Mouse (Mus musculus) embryonic facial prominence, embryonic 12.5 days (tissue): ENCODE data around the gene Nhsl2. TPM values are rescaled to one million over a fixed set of nuclear protein-coding genes. Genes with fewer than 3 reads are reported as not detected.

Source experiments
- ATAC-seq: fragments of 200-750 bp; cut with Nextera tagmentation; 2 replicates; pipeline ENCODE4 v1.8.0; 2017; ENCODE audit not compliant: insufficient number of reproducible peaks, insufficient read depth, low FRiP score, low TSS enrichment
- H3K27ac ChIP-seq: fragments of 300-500 bp; sonication (generic); 2 replicates; pipeline ENCODE4 v1.5.1; 2016; ENCODE audit warnings: mild to moderate bottlenecking
- H3K27me3 ChIP-seq: fragments of 300-500 bp; sonication (generic); 2 replicates; pipeline ENCODE4 v1.6.1; 2016; ENCODE audit warnings: mild to moderate bottlenecking, moderate library complexity
- H3K36me3 ChIP-seq: fragments of 300-500 bp; sonication (generic); 2 replicates; pipeline ENCODE4 v1.6.1; 2016; ENCODE audit warnings: mild to moderate bottlenecking
- H3K4me1 ChIP-seq: fragments of 300-500 bp; sonication (generic); 2 replicates; pipeline ENCODE4 v1.6.1; 2016
- H3K4me2 ChIP-seq: fragments of 300-500 bp; sonication (generic); replicated peaks from 2 replicates; pipeline ENCODE4 v1.6.1; 2016; ENCODE audit warnings: mild to moderate bottlenecking, moderate library complexity
- H3K4me3 ChIP-seq: fragments of 300-500 bp; sonication (generic); 2 replicates; pipeline ENCODE4 v1.5.1; 2016; ENCODE audit warnings: mild to moderate bottlenecking
- H3K9ac ChIP-seq: fragments of 300-500 bp; sonication (generic); 2 replicates; pipeline ENCODE4 v1.6.1; 2016; ENCODE audit warnings: mild to moderate bottlenecking, moderate library complexity
- H3K9me3 ChIP-seq: fragments of 300-500 bp; sonication (generic); 2 replicates; pipeline ENCODE4 v1.6.1; 2016; ENCODE audit warnings: mild to moderate bottlenecking, moderate library complexity
- WGBS: fragments of 180-500 bp; shearing (Covaris S2); methylation state at CpG from one replicate; pipeline ENCODE4 v1.1.7; 2016; 5-methylcytosine and 5-hydroxymethylcytosine counted together
- polyA plus RNA-seq: library from polyadenylated mRNA; unstranded; fragments of >200 nt; fragmentation: Nextera tagmentation; extraction: Ambion mirVana; gene quantifications from 2 replicates; pipeline ENCODE4 v1.2.1, GENCODE M21; 2016

The Nhsl2 gene
- polyA plus RNA-seq, 1 experiment from 2014 or later, result 20.1 TPM

DNA sequence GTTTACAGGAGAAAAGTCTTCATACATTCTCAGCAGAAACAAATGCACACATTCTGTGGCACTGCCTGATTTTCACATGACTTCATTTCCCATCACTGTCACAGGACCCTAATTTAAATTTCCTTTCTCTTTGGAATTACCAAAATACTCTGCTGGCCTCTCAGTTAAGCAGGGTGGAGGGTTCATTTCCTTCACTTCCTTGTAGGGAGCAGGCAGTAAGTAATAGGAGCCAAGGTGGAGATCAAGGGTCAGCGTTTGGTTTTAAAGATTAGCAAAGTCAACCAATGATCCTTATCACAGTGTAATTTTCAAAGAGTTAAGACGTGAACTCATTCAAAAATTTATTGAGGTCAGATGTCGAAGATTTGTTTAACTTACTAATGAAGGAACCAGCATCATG, 175.8 kb downstream of the Nhsl2 start:
- WGBS, result 44% methylated on average over 3 of the region's 3 CpGs
- no peak for ATAC-seq

DNA sequence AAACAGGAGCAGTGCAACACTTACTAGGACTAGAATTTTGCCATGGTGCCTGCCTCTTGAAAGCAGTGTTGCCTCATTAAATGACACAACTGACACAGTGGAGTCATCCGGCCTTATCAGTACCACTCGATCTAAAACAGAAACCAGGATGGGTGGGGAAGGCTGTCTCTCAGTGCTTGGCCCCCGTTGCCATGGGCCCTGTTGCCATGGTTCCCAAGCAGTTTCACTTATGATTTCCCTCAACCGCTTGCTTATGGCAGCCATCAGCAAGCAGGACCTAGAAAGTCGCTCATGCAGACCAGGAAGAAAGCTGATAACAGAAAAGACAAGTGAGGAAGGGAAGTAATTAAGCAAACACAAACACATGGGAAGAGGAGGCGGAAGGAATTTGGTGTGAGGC, 182.7 kb downstream of the Nhsl2 start:
- Histone ChIP-seq H3K4me2 (no peak overlapping the region), H3K4me1 (no peaks in the 10 kb centered on the region), H3K4me3 (no peak overlapping the region), H3K36me3 (no peaks in the 10 kb centered on the region), H3K9ac (no peak overlapping the region), H3K27ac (no peak overlapping the region), H3K27me3 (peaks cover 5% of the 10 kb centered on the region; the same call in 1 of the 2 replicates), H3K9me3 (no peaks in the 10 kb centered on the region)
- ATAC-seq, result no peak
- WGBS, result 53% methylated on average over 6 of the region's 6 CpGs

More for the DNA sequence above, 175.8 kb downstream of the Nhsl2 start:
- no peak overlapping the region for H3K4me3 ChIP-seq
- no peak overlapping the region for H3K9ac ChIP-seq
- no peaks in the 10 kb centered on the region for H3K4me1 ChIP-seq
- no peak overlapping the region for H3K4me2 ChIP-seq
- peaks cover 15% of the 10 kb centered on the region for H3K27me3 ChIP-seq
- H3K36me3 ChIP-seq, result no peaks in the 10 kb centered on the region
- H3K9me3 ChIP-seq, result no peaks in the 10 kb centered on the region
- H3K27ac ChIP-seq, result no peak overlapping the region

DNA sequence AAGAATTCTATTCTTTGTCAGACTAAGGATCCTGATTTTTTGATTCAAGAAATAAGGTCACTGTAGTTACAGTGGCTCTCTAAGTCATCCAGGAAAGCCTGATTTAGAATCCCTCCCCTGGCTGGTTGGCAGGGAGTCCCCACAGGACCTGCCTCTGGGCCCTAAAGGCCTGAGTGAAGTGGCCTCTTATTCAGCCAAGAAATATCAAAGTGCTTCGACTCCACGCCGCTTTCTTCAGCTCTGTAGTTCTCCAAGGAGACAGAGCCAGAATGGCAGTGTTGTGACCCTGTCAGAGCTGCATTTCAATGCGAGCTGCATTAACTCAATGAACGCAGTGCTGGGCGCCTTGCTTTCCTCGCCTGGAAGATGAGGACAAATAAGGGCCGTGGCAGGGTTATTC, 183.2 kb downstream of the Nhsl2 start:
- Histone ChIP-seq H3K9me3 (no peaks in the 10 kb centered on the region), H3K36me3 (no peaks in the 10 kb centered on the region), H3K9ac (no peak overlapping the region), H3K4me2 (no peak overlapping the region), H3K4me1 (no peaks in the 10 kb centered on the region), H3K4me3 (no peak overlapping the region), H3K27me3 (peaks cover 5% of the 10 kb centered on the region; the same call in 1 of the 2 replicates), H3K27ac (no peak overlapping the region)
- ATAC-seq, result no peak
- 75% methylated on average over 8 of the region's 8 CpGs for WGBS

DNA sequence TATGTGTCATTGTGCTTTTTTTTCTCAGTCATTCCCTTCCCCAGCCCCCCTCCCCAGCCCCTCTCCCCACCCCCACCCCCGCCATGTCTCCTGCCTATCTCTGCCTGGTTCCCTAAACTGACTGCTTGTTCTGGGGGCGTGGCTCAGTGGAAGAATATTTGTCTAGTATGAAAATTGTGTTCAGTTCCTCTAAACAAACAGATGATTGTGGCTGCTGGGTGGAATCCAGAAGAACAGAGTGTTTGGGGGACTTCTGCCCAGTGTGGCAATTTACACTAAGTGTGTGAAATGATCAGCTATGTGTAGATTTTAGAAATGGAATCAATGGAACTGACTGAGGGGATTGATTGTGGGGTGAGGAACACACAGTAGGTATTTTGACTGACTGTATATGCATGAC, 184.4 kb downstream of the Nhsl2 start:
- no peaks in the 10 kb centered on the region for H3K9me3 ChIP-seq

DNA sequence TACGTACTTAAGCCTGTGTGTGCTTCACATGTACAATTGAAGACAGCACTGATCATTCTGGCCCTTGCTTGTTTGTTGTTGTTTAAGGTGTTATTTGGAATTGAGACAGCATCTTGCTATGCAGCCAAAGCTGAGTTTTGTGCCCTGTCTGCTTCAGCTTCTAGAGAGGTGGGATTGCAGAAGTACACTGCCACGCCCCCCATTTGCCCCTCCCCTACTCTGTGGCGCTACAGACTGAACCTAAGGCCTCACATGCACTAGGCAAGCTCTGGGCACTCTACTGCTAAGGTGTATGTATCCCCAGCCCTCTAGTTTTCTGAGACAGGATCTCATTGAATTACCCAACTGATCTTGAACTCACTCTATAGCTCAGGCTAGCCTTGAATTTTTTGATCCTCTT, 186.5 kb downstream of the Nhsl2 start:
- ATAC-seq, result no peak
- H3K27ac ChIP-seq, result no peak overlapping the region
- no peak overlapping the region for H3K4me3 ChIP-seq
- 52% methylated on average over 3 of the region's 3 CpGs for WGBS
- H3K4me2 ChIP-seq, result no peak overlapping the region
- no peak overlapping the region for H3K9ac ChIP-seq
- no peaks in the 10 kb centered on the region for H3K9me3 ChIP-seq
- H3K27me3 ChIP-seq, result peaks cover 9% of the 10 kb centered on the region
- H3K4me1 ChIP-seq, result no peaks in the 10 kb centered on the region
- H3K36me3 ChIP-seq, result no peaks in the 10 kb centered on the region

More for the DNA sequence above, 184.4 kb downstream of the Nhsl2 start:
- ATAC-seq, result no peak
- Histone ChIP-seq H3K4me2 (no peak overlapping the region), H3K4me1 (no peaks in the 10 kb centered on the region), H3K9ac (no peak overlapping the region), H3K4me3 (no peak overlapping the region), H3K27ac (no peak overlapping the region), H3K36me3 (no peaks in the 10 kb centered on the region), H3K27me3 (peaks cover 5% of the 10 kb centered on the region; the same call in 1 of the 2 replicates)
- WGBS, result 61% methylated on average over 2 of the region's 2 CpGs

DNA sequence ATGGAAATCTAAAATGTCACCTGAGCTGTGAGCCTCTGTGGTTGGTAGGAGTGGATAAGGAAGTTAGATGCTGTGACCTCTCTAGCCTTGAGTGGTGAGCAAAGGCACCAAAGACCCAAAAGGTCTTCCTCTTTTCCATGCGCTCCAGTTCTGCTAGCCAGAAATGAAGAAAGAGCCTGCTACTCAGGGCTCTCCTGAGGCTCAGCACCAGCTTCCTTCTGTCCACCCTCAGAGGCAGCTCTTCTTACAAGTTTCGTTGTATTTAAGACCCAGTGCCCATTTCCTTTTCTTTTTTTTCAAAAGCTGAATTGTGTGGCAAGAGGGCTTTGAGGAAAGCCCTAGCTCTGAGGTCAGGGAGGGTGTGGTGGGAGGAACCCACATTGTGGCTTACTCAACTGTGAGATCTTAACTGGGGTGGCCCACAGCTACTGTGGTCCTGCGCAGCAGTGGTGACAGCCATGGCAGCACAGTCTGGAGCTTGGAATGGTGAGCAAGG, 187.7 kb downstream of the Nhsl2 start:
- no peak overlapping the region for H3K4me3 ChIP-seq
- peaks cover 9% of the 10 kb centered on the region for H3K27me3 ChIP-seq
- H3K4me1 ChIP-seq, result no peaks in the 10 kb centered on the region
- no peak overlapping the region for H3K9ac ChIP-seq
- no peaks in the 10 kb centered on the region for H3K9me3 ChIP-seq
- no peak overlapping the region for H3K27ac ChIP-seq
- H3K4me2 ChIP-seq, result no peak overlapping the region
- ATAC-seq, result no peak
- no peaks in the 10 kb centered on the region for H3K36me3 ChIP-seq
- WGBS, result 75% methylated on average over 3 of the region's 3 CpGs

DNA sequence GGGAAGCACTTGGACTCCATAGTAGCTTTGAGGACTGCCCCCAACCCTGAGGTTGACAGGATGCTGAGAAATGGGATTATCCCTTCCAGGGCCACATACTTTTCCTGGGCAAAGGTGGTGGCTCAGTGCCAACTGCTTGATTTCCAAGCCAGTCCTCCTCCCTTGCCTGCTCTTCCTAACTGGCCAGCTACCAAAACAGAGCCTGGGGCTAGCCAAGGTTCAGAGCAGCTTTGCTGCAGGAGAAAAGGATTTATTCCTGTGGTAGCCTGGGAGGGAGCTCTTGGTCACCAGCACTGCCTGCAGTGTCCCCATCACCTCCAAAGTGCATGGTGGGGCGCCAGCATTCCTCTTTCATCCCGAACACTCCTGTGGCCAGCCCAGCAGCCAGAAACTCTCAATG, 188.3 kb downstream of the Nhsl2 start:
- 48% methylated on average over 2 of the region's 2 CpGs for WGBS
- Histone ChIP-seq H3K4me2 (no peak overlapping the region), H3K9ac (no peak overlapping the region), H3K36me3 (no peaks in the 10 kb centered on the region), H3K4me1 (no peaks in the 10 kb centered on the region), H3K27me3 (peaks cover 9% of the 10 kb centered on the region), H3K4me3 (no peak overlapping the region), H3K27ac (no peak overlapping the region), H3K9me3 (no peaks in the 10 kb centered on the region)
- no peak for ATAC-seq

DNA sequence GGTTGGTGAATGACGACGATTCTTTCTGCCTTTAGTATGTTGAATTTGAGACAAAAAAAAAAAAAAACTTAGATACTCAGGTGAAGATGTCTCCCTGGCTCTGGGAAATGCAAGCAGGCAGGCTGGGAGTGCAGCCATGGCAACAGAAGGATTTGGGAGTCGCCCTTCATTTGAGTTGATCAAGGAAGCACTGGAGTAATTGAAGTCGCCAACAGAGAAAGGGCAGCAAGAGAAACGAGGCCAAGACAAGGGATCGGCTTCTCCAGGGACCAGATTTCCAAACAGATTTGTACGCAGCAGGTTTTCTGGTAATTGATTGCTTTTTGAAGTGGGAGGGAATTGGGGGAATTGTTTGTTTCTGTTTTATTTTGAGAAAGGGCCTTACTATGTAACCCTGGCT, 192.4 kb downstream of the Nhsl2 start:
- Histone ChIP-seq H3K4me1 (no peaks in the 10 kb centered on the region), H3K4me2 (no peak overlapping the region), H3K4me3 (no peak overlapping the region), H3K9me3 (no peaks in the 10 kb centered on the region), H3K36me3 (no peaks in the 10 kb centered on the region), H3K27ac (no peak overlapping the region), H3K9ac (no peak overlapping the region), H3K27me3 (peaks cover 4% of the 10 kb centered on the region; the same call in 1 of the 2 replicates)
- ATAC-seq, result no peak
- 54% methylated on average over 7 of the region's 7 CpGs for WGBS

DNA sequence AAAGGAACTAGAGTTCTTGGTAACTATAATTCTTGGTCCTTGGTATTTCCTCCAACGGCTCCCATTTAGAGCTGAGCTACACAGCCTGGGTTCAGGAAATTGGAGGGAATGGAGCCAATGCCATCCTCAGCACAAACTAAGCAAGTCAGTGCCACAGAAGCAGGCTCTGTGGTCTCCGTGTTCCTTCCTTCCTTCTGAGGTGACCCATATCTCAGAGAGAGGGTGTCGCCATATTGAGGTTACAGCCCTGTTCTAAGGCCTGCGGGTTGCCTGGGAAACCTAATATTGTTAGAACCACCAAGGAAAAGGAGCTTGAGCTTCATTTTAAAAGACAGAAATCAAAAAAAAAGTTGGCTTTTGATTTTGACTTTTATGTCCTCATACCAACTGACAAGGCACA, 193.2 kb downstream of the Nhsl2 start:
- Histone ChIP-seq H3K4me2 (no peak overlapping the region), H3K27ac (no peak overlapping the region), H3K27me3 (peaks cover 4% of the 10 kb centered on the region; the same call in 1 of the 2 replicates), H3K9ac (no peak overlapping the region), H3K4me3 (no peak overlapping the region), H3K9me3 (no peaks in the 10 kb centered on the region), H3K4me1 (no peaks in the 10 kb centered on the region), H3K36me3 (no peaks in the 10 kb centered on the region)
- no peak for ATAC-seq
- 88% methylated on average over 4 of the region's 4 CpGs for WGBS

DNA sequence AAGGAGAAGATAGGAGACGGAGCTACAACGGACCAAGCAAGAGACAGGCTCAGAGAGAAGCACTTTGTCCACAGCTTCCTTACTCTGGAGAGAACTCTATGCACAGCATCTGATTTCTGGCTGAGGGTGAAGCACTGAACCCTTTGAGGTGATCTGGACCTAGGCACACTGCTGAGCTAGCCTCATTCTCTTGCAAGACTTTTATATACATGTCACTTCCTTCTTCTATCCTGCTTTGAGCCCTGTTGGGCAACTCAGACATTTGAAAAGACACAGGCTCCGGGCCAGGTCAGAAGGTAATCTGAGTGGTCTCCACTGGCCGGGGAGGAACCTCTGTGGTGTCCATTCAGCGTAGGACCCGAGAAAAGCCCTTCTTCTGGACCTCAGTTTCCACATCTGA, 201.4 kb downstream of the Nhsl2 start:
- Histone ChIP-seq H3K27me3 (peaks cover 11% of the 10 kb centered on the region), H3K27ac (no peak overlapping the region), H3K36me3 (no peaks in the 10 kb centered on the region), H3K4me3 (no peak overlapping the region), H3K9ac (no peak overlapping the region), H3K4me2 (no peak overlapping the region), H3K4me1 (no peaks in the 10 kb centered on the region), H3K9me3 (no peaks in the 10 kb centered on the region)
- no peak for ATAC-seq
- WGBS, result 86% methylated on average over 6 of the region's 6 CpGs

DNA sequence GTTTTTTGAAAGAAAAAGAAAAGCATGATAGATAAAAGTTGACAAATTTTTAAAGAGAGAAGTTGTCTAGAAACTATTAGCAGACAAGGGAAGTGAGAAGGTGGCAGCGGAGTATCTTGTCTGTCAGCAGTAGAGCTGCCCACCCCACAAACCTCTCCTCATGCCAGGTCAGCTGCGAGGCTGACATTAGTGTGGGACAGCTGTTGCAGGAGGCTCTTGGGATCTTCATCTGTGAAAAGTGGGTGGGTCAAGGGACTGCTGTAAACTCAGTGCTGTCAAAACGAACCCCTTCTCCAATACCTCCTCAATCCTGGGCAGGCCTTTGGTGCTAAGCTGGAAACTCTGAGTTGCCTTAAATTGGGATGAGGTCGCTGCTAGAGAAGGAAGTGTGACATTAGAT, 202.0 kb downstream of the Nhsl2 start:
- Histone ChIP-seq H3K27me3 (peaks cover 11% of the 10 kb centered on the region), H3K9me3 (no peaks in the 10 kb centered on the region), H3K9ac (no peak overlapping the region), H3K36me3 (no peaks in the 10 kb centered on the region), H3K4me1 (no peaks in the 10 kb centered on the region), H3K4me3 (no peak overlapping the region), H3K27ac (no peak overlapping the region), H3K4me2 (no peak overlapping the region)
- WGBS, result 78% methylated on average over 4 of the region's 4 CpGs
- no peak for ATAC-seq

DNA sequence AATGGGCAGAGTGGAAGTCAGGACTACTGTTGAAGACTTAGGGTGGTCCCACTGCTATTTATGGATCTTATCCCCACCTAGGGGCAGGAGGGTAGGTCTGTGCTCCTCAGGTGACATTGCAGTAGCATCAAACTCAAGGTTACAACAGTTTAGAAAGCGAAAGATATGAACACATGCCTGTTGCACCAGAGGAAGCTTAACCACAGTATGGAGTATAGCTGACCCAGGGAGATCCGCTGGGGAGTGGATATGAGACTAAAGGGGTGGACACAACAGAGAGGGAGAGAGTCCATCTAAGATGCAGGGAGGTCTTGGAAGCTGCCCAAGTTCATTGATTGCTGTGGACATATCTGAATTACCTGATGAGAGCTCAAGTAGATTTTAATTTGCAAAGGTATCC, 204.2 kb downstream of the Nhsl2 start:
- H3K4me2 ChIP-seq, result no peak overlapping the region
- no peaks in the 10 kb centered on the region for H3K4me1 ChIP-seq
- peaks cover 7% of the 10 kb centered on the region for H3K27me3 ChIP-seq
- H3K27ac ChIP-seq, result no peak overlapping the region
- H3K36me3 ChIP-seq, result no peaks in the 10 kb centered on the region
- no peak overlapping the region for H3K4me3 ChIP-seq
- no peaks in the 10 kb centered on the region for H3K9me3 ChIP-seq
- 86% methylated on average over 2 of the region's 2 CpGs for WGBS
- H3K9ac ChIP-seq, result no peak overlapping the region
- ATAC-seq, result no peak

DNA sequence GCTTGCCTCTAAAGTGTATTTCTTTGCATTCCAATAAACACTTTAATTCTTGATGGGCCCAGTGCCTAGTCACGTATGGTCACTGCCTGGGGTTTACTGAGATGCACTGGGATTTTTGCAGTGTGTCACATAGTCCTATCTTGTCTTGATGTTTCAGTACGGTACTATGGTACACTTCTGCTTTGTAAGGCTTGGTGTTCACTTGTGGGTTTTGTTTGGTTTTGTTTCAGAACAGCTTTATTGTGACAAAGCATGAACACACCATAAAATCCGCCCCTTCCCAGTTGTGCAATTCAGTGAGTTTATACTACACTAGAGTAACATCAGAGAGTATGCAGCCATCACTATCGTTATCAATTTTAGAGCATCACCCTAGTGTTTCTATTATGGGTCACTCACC, 204.8 kb downstream of the Nhsl2 start:
- Histone ChIP-seq H3K9ac (no peak overlapping the region), H3K27me3 (peaks cover 7% of the 10 kb centered on the region), H3K9me3 (no peaks in the 10 kb centered on the region), H3K4me2 (no peak overlapping the region), H3K4me3 (no peak overlapping the region), H3K27ac (no peak overlapping the region), H3K4me1 (no peaks in the 10 kb centered on the region), H3K36me3 (no peaks in the 10 kb centered on the region)
- 91% methylated on average over 4 of the region's 4 CpGs for whole genome bisulfite sequencing
- ATAC-seq, result no peak
